Mouse (Mus musculus) lung, embryonic 15.5 days (tissue): ENCODE results near the gene Tnn. TPM values are rescaled to one million over a fixed set of nuclear protein-coding genes. Genes with fewer than 3 reads are reported as not detected.
A peak's percentile ranks its signal among the peaks of the same experiment; 100 is the strongest.

Experiments
- ATAC-seq: fragments of 200-750 bp; cut with Nextera tagmentation; 2 replicates; pipeline ENCODE4 v1.8.0; 2017; ENCODE audit warnings: moderate number of reproducible peaks, borderline replicate concordance; ENCODE audit not compliant: low FRiP score, low TSS enrichment; ENCODE audit errors: extremely low read depth
- H3K27ac ChIP-seq: fragments of 300-500 bp; sonication (generic); 2 replicates; pipeline ENCODE4 v1.5.1; 2015; ENCODE audit warnings: moderate library complexity, mild to moderate bottlenecking, inconsistent platforms
- H3K27me3 ChIP-seq: fragments of 300-500 bp; sonication (generic); 2 replicates; pipeline ENCODE4 v1.6.1; 2015; ENCODE audit warnings: inconsistent platforms
- H3K36me3 ChIP-seq: fragments of 300-500 bp; sonication (generic); 2 replicates; pipeline ENCODE4 v1.6.1; 2015; ENCODE audit warnings: inconsistent platforms
- H3K4me1 ChIP-seq: fragments of 300-500 bp; sonication (generic); 2 replicates; pipeline ENCODE4 v1.6.1; 2015; ENCODE audit warnings: inconsistent platforms
- H3K4me2 ChIP-seq: fragments of 300-500 bp; sonication (generic); 2 replicates; pipeline ENCODE4 v1.6.1; 2015; ENCODE audit warnings: inconsistent platforms, mild to moderate bottlenecking, moderate library complexity
- H3K4me3 ChIP-seq: fragments of 300-500 bp; sonication (generic); 2 replicates; pipeline ENCODE4 v1.5.1; 2015; ENCODE audit warnings: mild to moderate bottlenecking, inconsistent platforms
- H3K9ac ChIP-seq: fragments of 300-500 bp; sonication (generic); 2 replicates; pipeline ENCODE4 v1.6.1; 2015; ENCODE audit warnings: inconsistent platforms
- H3K9me3 ChIP-seq: fragments of 300-500 bp; sonication (generic); 2 replicates; pipeline ENCODE4 v1.6.1; 2016; ENCODE audit warnings: inconsistent platforms
- WGBS: fragments of 180-500 bp; shearing (Covaris S2); methylation state at CpG from one replicate; pipeline ENCODE4 v1.1.7; 2015; 5-methylcytosine and 5-hydroxymethylcytosine counted together
- polyA plus RNA-seq: library from polyadenylated mRNA; unstranded; fragments of >200 nt; fragmentation: Nextera tagmentation; extraction: Ambion mirVana; gene quantifications from 2 replicates; pipeline ENCODE4 v1.2.1, GENCODE M21; 2015

The Tnn gene
- 0.67 and 0.68 TPM in 2 replicates for polyA plus RNA-seq

DNA sequence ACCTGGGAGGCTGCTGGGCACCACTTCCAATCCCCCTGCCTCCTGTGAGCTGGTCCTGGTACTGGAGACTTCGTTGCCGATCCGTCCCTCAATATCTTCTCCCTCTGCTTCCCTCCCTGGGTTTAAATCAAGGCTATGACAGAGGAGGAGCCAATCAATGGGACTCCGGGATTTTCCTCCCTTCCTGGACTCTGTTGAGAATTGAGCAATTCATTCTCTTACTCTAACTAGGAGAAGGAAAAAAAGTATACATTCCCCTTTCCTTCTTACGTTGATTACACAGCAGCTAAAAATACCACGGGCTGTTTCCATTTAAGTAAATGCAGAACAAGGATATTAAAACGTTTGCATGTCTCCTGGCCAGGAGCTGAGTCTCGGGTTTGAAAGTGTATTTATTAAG lies at the start of gene Tnn:
Gene Tnn (minus strand): TSS at position 101 of the 400 bp plus-strand sequence.
- ATAC-seq: no peak
- Histone ChIP-seq H3K4me3 (no peak within 1 kb of the TSS), H3K9ac (no peak within 1 kb of the TSS), H3K4me1 (no peaks in the 10 kb centered on the region), H3K27me3 (no peaks in the 10 kb centered on the region), H3K27ac (no peak within 1 kb of the TSS), H3K4me2 (no peak within 1 kb of the TSS), H3K9me3 (no peaks in the 10 kb centered on the region), H3K36me3 (no peaks in the 10 kb centered on the region)
- 48% methylated on average over 8 of the region's 8 CpGs for WGBS

GRCm38 (mm10) chr1:160195337-160195663 lies 41.9 kb upstream of the Tnn start:
- under 1% methylated on average over 13 of the region's 13 CpGs for WGBS
- peaks cover 25% of the 10 kb centered on the region; the same call in 1 of the 2 replicates for H3K36me3 ChIP-seq
- peak overlapping the region; percentile 71 for H3K4me3 ChIP-seq
- peak overlapping the region; percentile 76 for H3K4me2 ChIP-seq
- H3K4me1 ChIP-seq: peaks cover 8% of the 10 kb centered on the region; the same call in 1 of the 2 replicates
- H3K9ac ChIP-seq: peak overlapping the region; percentile 79
- H3K27me3 ChIP-seq: no peaks in the 10 kb centered on the region
- no peaks in the 10 kb centered on the region for H3K9me3 ChIP-seq
- H3K27ac ChIP-seq: peak overlapping the region; percentile 58
- ATAC-seq: no peak; the same call in none of the 2 replicates

DNA sequence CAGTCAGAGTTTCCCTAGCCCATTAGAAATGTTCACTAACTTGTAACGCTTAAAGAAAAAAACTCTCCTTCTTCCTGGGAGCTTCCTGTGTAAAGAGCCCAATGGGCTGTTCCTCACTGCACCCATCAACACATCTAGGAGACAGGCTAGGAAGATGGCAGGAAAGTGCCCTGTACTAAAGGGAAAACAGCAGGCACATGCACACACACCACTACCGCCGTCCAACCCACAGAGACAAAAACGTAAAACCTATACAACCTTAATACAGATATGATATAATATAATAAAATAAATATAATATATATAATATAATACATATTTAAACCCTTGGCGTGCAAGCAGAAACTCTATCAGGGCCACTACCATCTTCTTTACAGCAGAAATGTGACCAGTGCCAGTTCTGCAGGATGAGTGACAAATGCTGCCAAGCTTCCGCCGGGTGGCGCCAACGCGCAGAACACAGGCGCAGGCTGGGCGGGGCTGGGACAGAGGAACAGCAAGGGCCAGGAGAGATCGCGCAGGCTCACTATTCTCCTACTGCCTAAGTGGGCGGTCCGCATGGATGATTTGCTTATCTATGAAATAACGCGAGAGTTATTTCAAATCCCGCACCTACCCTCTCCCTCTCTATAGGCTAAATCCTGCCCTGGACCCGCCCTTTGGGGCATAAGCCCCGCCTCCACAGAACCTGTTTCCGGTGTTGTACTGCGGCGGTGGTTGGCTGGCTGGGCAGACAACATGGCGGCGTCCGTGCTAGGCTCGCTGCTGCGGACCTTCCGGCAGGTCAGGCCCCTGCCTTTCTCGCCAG lies 41.4 kb upstream of the Tnn start, which contains the start of gene Mrps14:
Gene Mrps14 (plus strand): TSS at position 687 of the 808 bp plus-strand sequence.
- H3K36me3 ChIP-seq: peaks cover 21% of the 10 kb centered on the region; the same call in 1 of the 2 replicates
- H3K4me2 ChIP-seq: peak within 1 kb of the TSS; percentile 76
- ATAC-seq: peak; percentile 100
- H3K27ac ChIP-seq: peak within 1 kb of the TSS; percentile 58
- WGBS: 6% methylated on average over 31 of the region's 31 CpGs
- H3K27me3 ChIP-seq: no peaks in the 10 kb centered on the region
- H3K4me3 ChIP-seq: peak within 1 kb of the TSS; percentile 71
- H3K4me1 ChIP-seq: peaks cover 8% of the 10 kb centered on the region; the same call in 1 of the 2 replicates
- H3K9me3 ChIP-seq: no peaks in the 10 kb centered on the region
- H3K9ac ChIP-seq: peak within 1 kb of the TSS; percentile 79

GRCm38 (mm10) chr1:160184506-160184905 lies 31.1 kb upstream of the Tnn start:
- no peak overlapping the region for H3K4me2 ChIP-seq
- no peak overlapping the region for H3K4me3 ChIP-seq
- 13% methylated on average over 5 of the region's 5 CpGs for WGBS
- H3K27ac ChIP-seq: no peak overlapping the region
- no peaks in the 10 kb centered on the region for H3K4me1 ChIP-seq
- no peaks in the 10 kb centered on the region for H3K27me3 ChIP-seq
- no peak overlapping the region for H3K9ac ChIP-seq
- H3K9me3 ChIP-seq: no peaks in the 10 kb centered on the region
- no peak for ATAC-seq
- H3K36me3 ChIP-seq: no peaks in the 10 kb centered on the region

- Histone ChIP-seq H3K27ac (no peak overlapping the region), H3K9ac (no peak overlapping the region), H3K36me3 (no peaks in the 10 kb centered on the region), H3K4me2 (no peak overlapping the region), H3K9me3 (no peaks in the 10 kb centered on the region), H3K4me3 (no peak overlapping the region), H3K4me1 (no peaks in the 10 kb centered on the region), H3K27me3 (no peaks in the 10 kb centered on the region)
- ATAC-seq: no peak
- 62% methylated on average over 4 of the region's 4 CpGs for WGBS
These were observed 27.8 kb upstream of the Tnn start for GRCm38 (mm10) chr1:160181216-160181615.

GRCm38 (mm10) chr1:160176903-160177302 lies 23.5 kb upstream of the Tnn start:
- Histone ChIP-seq H3K27me3 (no peaks in the 10 kb centered on the region), H3K4me1 (no peaks in the 10 kb centered on the region), H3K27ac (no peak overlapping the region), H3K4me2 (no peak overlapping the region), H3K9me3 (no peaks in the 10 kb centered on the region), H3K4me3 (no peak overlapping the region), H3K9ac (no peak overlapping the region), H3K36me3 (no peaks in the 10 kb centered on the region)
- 76% methylated on average over 8 of the region's 8 CpGs for WGBS
- ATAC-seq: no peak

GRCm38 (mm10) chr1:160166600-160166999 lies 13.2 kb upstream of the Tnn start:
- no peak overlapping the region for H3K4me2 ChIP-seq
- H3K36me3 ChIP-seq: no peaks in the 10 kb centered on the region
- WGBS: 73% methylated on average over 4 of the region's 5 CpGs
- H3K27me3 ChIP-seq: no peaks in the 10 kb centered on the region
- no peaks in the 10 kb centered on the region for H3K9me3 ChIP-seq
- H3K27ac ChIP-seq: no peak overlapping the region
- ATAC-seq: no peak
- H3K4me3 ChIP-seq: no peak overlapping the region
- no peaks in the 10 kb centered on the region for H3K4me1 ChIP-seq
- H3K9ac ChIP-seq: no peak overlapping the region

DNA sequence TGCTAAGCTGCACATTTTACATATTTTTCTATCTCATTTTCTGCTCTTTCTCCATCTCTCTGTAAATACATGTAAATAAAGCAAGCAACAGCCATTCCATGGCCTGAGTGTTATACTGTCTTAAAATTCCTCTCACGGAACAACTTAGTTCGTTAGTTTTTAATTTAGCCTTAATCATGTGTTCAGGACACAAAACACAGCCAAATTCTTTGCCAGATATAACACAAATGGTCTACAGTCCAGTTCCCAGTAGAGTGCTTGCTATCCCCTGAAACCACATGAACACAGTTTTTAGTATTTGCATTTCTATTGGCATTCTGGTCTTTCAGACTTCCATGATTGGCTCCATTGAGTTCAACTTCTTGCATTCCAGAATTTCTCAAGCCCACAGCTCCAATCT lies 4.8 kb upstream of the Tnn start:
- WGBS: 97% methylated on average over 2 of the region's 2 CpGs
- no peak for ATAC-seq
- H3K4me1 ChIP-seq: no peaks in the 10 kb centered on the region

GRCm38 (mm10) chr1:160150726-160151125 lies 2.7 kb downstream of the Tnn start:
- no peaks in the 10 kb centered on the region for H3K4me1 ChIP-seq
- no peak overlapping the region for H3K4me2 ChIP-seq
- no peak overlapping the region for H3K9ac ChIP-seq
- ATAC-seq: no peak
- H3K36me3 ChIP-seq: no peaks in the 10 kb centered on the region
- 61% methylated on average over 3 of the region's 3 CpGs for WGBS
- H3K27me3 ChIP-seq: no peaks in the 10 kb centered on the region
- H3K4me3 ChIP-seq: no peak overlapping the region
- H3K27ac ChIP-seq: no peak overlapping the region
- no peaks in the 10 kb centered on the region for H3K9me3 ChIP-seq

More for the DNA sequence above, 4.8 kb upstream of the Tnn start:
- no peaks in the 10 kb centered on the region for H3K9me3 ChIP-seq
- no peak overlapping the region for H3K4me3 ChIP-seq
- H3K9ac ChIP-seq: no peak overlapping the region
- H3K27ac ChIP-seq: no peak overlapping the region
- no peak overlapping the region for H3K4me2 ChIP-seq
- no peaks in the 10 kb centered on the region for H3K36me3 ChIP-seq
- no peaks in the 10 kb centered on the region for H3K27me3 ChIP-seq

DNA sequence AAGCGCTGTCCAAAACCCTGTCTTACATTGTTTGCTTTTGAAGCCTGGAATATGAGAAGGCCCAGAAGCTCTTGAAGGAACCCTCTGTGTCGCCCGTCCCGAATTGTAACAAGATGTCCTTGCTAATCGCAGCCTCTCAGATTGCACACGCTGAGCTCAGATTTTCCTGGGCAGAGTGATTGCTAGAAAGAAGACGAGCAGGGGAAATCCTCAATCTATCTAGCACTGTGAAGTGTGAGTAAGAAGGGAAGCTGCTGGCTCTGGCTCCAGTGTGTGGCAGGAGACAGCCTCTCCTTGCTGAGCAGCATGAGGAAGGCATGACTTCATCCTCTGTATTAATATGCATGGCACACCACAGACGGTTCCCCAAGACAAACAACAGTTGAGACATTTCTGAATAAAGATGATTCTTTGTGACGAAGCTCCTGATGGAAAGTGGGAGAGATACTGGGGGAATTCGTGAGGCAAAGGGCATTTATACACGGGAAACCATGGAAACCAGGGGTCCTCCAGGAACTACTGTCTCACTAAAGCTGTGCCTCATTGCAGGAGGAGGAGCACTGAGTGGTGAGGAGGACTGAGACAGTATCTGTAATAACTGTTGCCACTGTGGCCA lies 4.0 kb downstream of the Tnn start:
- Histone ChIP-seq H3K27me3 (no peaks in the 10 kb centered on the region), H3K4me3 (no peak overlapping the region), H3K36me3 (no peaks in the 10 kb centered on the region), H3K9ac (no peak overlapping the region), H3K27ac (no peak overlapping the region), H3K4me1 (no peaks in the 10 kb centered on the region), H3K9me3 (no peaks in the 10 kb centered on the region), H3K4me2 (no peak overlapping the region)
- 54% methylated on average over 11 of the region's 11 CpGs for WGBS
- ATAC-seq: no peak

DNA sequence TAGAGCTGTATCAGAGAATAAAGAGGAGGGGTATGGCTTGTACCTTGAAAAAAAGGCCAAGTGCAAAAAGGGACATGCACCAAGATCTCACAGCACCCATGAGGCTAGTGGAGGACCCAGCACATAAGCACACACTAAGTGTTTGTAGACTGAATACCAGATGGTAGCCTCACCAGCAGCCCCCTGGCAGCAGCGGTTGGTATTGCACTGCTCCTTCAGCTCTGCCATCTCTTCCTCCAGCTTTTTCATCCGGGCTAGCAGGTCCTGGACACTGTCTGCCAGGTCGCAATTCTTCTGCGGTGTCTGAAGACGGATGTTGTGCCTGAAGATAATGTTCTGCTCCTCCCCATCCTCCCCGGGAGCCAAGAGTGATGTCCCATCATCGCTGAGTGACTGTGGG lies 6.1 kb downstream of the Tnn start:
- no peaks in the 10 kb centered on the region for H3K27me3 ChIP-seq
- H3K4me3 ChIP-seq: no peak overlapping the region
- no peaks in the 10 kb centered on the region for H3K4me1 ChIP-seq
- ATAC-seq: no peak
- no peak overlapping the region for H3K4me2 ChIP-seq
- H3K9ac ChIP-seq: no peak overlapping the region
- H3K36me3 ChIP-seq: no peaks in the 10 kb centered on the region
- 74% methylated on average over 7 of the region's 7 CpGs for WGBS
- H3K9me3 ChIP-seq: no peaks in the 10 kb centered on the region
- H3K27ac ChIP-seq: no peak overlapping the region

- 61% methylated on average over 3 of the region's 3 CpGs for WGBS
- Histone ChIP-seq H3K4me1 (no peaks in the 10 kb centered on the region), H3K36me3 (no peaks in the 10 kb centered on the region), H3K4me3 (no peak overlapping the region), H3K27me3 (no peaks in the 10 kb centered on the region), H3K27ac (no peak overlapping the region), H3K4me2 (no peak overlapping the region), H3K9me3 (no peaks in the 10 kb centered on the region), H3K9ac (no peak overlapping the region)
- no peak for ATAC-seq
These were observed 7.8 kb downstream of the Tnn start for GRCm38 (mm10) chr1:160145606-160146005.
